Mouse (Mus musculus): ENCODE measurements around the gene Slc7a6. TPM values are rescaled to one million over a fixed set of nuclear protein-coding genes. Genes with fewer than 3 reads are reported as not detected.
"Not testable (repeated sequence)": the region's sequence is repeated elsewhere in the genome, so short reads cannot be mapped to it uniquely, and the experiment has no call there.

The Slc7a6 gene
- polyA plus RNA-seq, 2 experiments: 3.8 to 8.2 TPM

- peaks cover 5 to 7% of the 10 kb centered on the region in 2 experiments; a peak in 3 of 4 replicates for H3K4me1 ChIP-seq (replicated peaks; ENCODE audit: control insufficient read depth in 2 of 2, insufficient read depth in 2 of 2, low read length in 1 of 2)
- no peak overlapping the region for H3K4me3 ChIP-seq (ENCODE audit: insufficient read depth in 1 of 2, low read depth in 2 of 2, low read length in 2 of 2)
- H3K27me3 ChIP-seq (ENCODE audit: control insufficient read depth, insufficient read depth, low read length): no peaks in the 10 kb centered on the region
- no peaks in the 10 kb centered on the region for H3K9me3 ChIP-seq (ENCODE audit: control insufficient read depth, low read length)
- no peak overlapping the region for H3K27ac ChIP-seq
- H3K9ac ChIP-seq (replicated peaks): no peak overlapping the region
- H3K4me2 ChIP-seq (ENCODE audit: low read depth): no peak overlapping the region
- DNase-seq (ENCODE audit: low read depth in 3 of 3, low spot score in 3 of 3) (no peak), ATAC-seq (ENCODE audit: insufficient read depth) (no peak)
- H3K36me3 ChIP-seq (replicated peaks; ENCODE audit: control insufficient read depth, insufficient read depth, low read depth): no peaks in the 10 kb centered on the region
- WGBS (ENCODE audit: insufficient replicate concordance): 37% methylated on average over 6 of the region's 6 CpGs
- no peak for TF ChIP-seq EP300 (IDR thresholded peaks at IDR 0.05; ENCODE audit: low read depth)
- TF ChIP-seq CTCF (IDR thresholded peaks at IDR 0.05; ENCODE audit: low read depth): no peak
Measured at GRCm38 (mm10) chr8:106193162-106193561, 24.5 kb downstream of the Slc7a6 start.

- Histone ChIP-seq H3K4me2 (ENCODE audit: low read depth) (no peak overlapping the region), H3K9ac (replicated peaks) (no peak overlapping the region), H3K4me3 (ENCODE audit: insufficient read depth in 1 of 2, low read depth in 2 of 2, low read length in 2 of 2) (no peak overlapping the region), H3K4me1 (replicated peaks; ENCODE audit: control insufficient read depth in 2 of 2, insufficient read depth in 2 of 2, low read length in 1 of 2) (peaks cover 5 to 7% of the 10 kb centered on the region in 2 experiments; a peak in 3 of 4 replicates), H3K36me3 (replicated peaks; ENCODE audit: control insufficient read depth, insufficient read depth, low read depth) (no peaks in the 10 kb centered on the region), H3K27me3 (ENCODE audit: control insufficient read depth, insufficient read depth, low read length) (no peaks in the 10 kb centered on the region), H3K27ac (no peak overlapping the region), H3K9me3 (ENCODE audit: control insufficient read depth, low read length) (no peaks in the 10 kb centered on the region)
- no peak for TF ChIP-seq EP300 (IDR thresholded peaks at IDR 0.05; ENCODE audit: low read depth)
- no peak for TF ChIP-seq CTCF (IDR thresholded peaks at IDR 0.05; ENCODE audit: low read depth)
- DNase-seq (ENCODE audit: low read depth in 3 of 3, low spot score in 3 of 3) (no peak), ATAC-seq (ENCODE audit: insufficient read depth) (no peak)
- WGBS (ENCODE audit: insufficient replicate concordance): 50% methylated on average over 5 of the region's 5 CpGs
Measured at GRCm38 (mm10) chr8:106194062-106194461, 25.4 kb downstream of the Slc7a6 start.

- Histone ChIP-seq H3K9me3 (ENCODE audit: control insufficient read depth, low read length) (no peaks in the 10 kb centered on the region), H3K4me1 (replicated peaks; ENCODE audit: control insufficient read depth in 2 of 2, insufficient read depth in 2 of 2, low read length in 1 of 2) (no peaks in the 10 kb centered on the region), H3K27ac (no peak overlapping the region), H3K4me3 (ENCODE audit: insufficient read depth in 1 of 2, low read depth in 2 of 2, low read length in 2 of 2) (no peak overlapping the region), H3K36me3 (replicated peaks; ENCODE audit: control insufficient read depth, insufficient read depth, low read depth) (peaks cover 23% of the 10 kb centered on the region), H3K9ac (replicated peaks) (no peak overlapping the region), H3K4me2 (ENCODE audit: low read depth) (no peak overlapping the region), H3K27me3 (ENCODE audit: control insufficient read depth, insufficient read depth, low read length) (no peaks in the 10 kb centered on the region)
- WGBS (ENCODE audit: insufficient replicate concordance): 10% methylated on average over 1 of the region's 1 CpGs
- ATAC-seq (ENCODE audit: insufficient read depth): no peak
- DNase-seq (ENCODE audit: low read depth in 3 of 3, low spot score in 3 of 3): peak in 1 of 3 experiments; percentile 36
- TF ChIP-seq EP300 (IDR thresholded peaks at IDR 0.05; ENCODE audit: low read depth) (no peak), CTCF (IDR thresholded peaks at IDR 0.05; ENCODE audit: low read depth) (peak; percentile 59)
Measured at GRCm38 (mm10) chr8:106198741-106199140, 30.1 kb downstream of the Slc7a6 start.

- not testable (repeated sequence) for H3K4me1 ChIP-seq (replicated peaks; ENCODE audit: control insufficient read depth in 2 of 2, insufficient read depth in 2 of 2, low read length in 1 of 2); H3K9ac ChIP-seq (replicated peaks); H3K27me3 ChIP-seq (ENCODE audit: control insufficient read depth, insufficient read depth, low read length); ATAC-seq (ENCODE audit: insufficient read depth); H3K9me3 ChIP-seq (ENCODE audit: control insufficient read depth, low read length); H3K27ac ChIP-seq; H3K4me3 ChIP-seq (ENCODE audit: insufficient read depth in 1 of 2, low read depth in 2 of 2, low read length in 2 of 2); H3K4me2 ChIP-seq (ENCODE audit: low read depth); DNase-seq (ENCODE audit: low read depth in 3 of 3, low spot score in 3 of 3)
- 71% methylated on average over 3 of the region's 3 CpGs for WGBS (ENCODE audit: insufficient replicate concordance)
- peaks cover 28% of the 10 kb centered on the region for H3K36me3 ChIP-seq (replicated peaks; ENCODE audit: control insufficient read depth, insufficient read depth, low read depth)
Measured at GRCm38 (mm10) chr8:106199596-106199995, 30.9 kb downstream of the Slc7a6 start.

GRCm38 (mm10) chr8:106210035-106210731 lies 41.5 kb downstream of the Slc7a6 start:
- Histone ChIP-seq H3K4me2 (ENCODE audit: low read depth) (peak overlapping the region; percentile 87), H3K4me1 (replicated peaks; ENCODE audit: control insufficient read depth in 2 of 2, insufficient read depth in 2 of 2, low read length in 1 of 2) (peaks cover 4 to 6% of the 10 kb centered on the region in 2 experiments), H3K27me3 (ENCODE audit: control insufficient read depth, insufficient read depth, low read length) (no peaks in the 10 kb centered on the region), H3K9me3 (ENCODE audit: control insufficient read depth, low read length) (no peaks in the 10 kb centered on the region), H3K4me3 (ENCODE audit: insufficient read depth in 1 of 2, low read depth in 2 of 2, low read length in 2 of 2) (peak overlapping the region; percentile 64 to 85), H3K27ac (peak overlapping the region; percentile 8), H3K9ac (replicated peaks) (peak overlapping the region; percentile 84), H3K36me3 (replicated peaks; ENCODE audit: control insufficient read depth, insufficient read depth, low read depth) (peaks cover 20% of the 10 kb centered on the region)
- DNase-seq (ENCODE audit: low read depth in 3 of 3, low spot score in 3 of 3) (peak in 1 of 3 experiments; percentile 28), ATAC-seq (ENCODE audit: insufficient read depth) (peak; percentile 68)
- TF ChIP-seq EP300 (IDR thresholded peaks at IDR 0.05; ENCODE audit: low read depth) (no peak), CTCF (IDR thresholded peaks at IDR 0.05; ENCODE audit: low read depth) (no peak)
- WGBS (ENCODE audit: insufficient replicate concordance): under 1% methylated on average over 35 of the region's 35 CpGs

All from liver, embryonic 14.5 days (tissue).